Mouse (Mus musculus) gastrocnemius, postnatal 36 days (tissue): ENCODE data around the gene Dnttip2. TPM values are rescaled to one million over a fixed set of nuclear protein-coding genes. Genes with fewer than 3 reads are reported as not detected.
"Not testable (repeated sequence)": the region's sequence is repeated elsewhere in the genome, so short reads cannot be mapped to it uniquely, and the experiment has no call there.

Experiments
- DNase-seq, 2 experiments: peaks; one replicate each; pipeline ENCODE4 v3.0.0; 2022
- intact Hi-C: fragments of 180-260 bp; cut with DNase I; formaldehyde crosslinking; loops from one replicate; pipeline ENCODE4 v1.15.1; 2025
- total RNA-seq, 2 experiments: library from RNA; stranded (reverse); gene quantifications; 2 replicates each; pipeline ENCODE4 v1.2.3; 2021

Gene Dnttip2
- total RNA-seq, 2 experiments from 2014 or later: 18.9 to 27.1 TPM

GRCm38 (mm10) chr3:122287195-122287594, 13.0 kb downstream of the Dnttip2 start:
- intact Hi-C loops: no loop called here
- DNase-seq: no peak

- intact Hi-C loops: no loop called here
- no peak for DNase-seq
Measured at GRCm38 (mm10) chr3:122288613-122289195, 14.5 kb downstream of the Dnttip2 start.

- DNase-seq, intact Hi-C loops: not testable (repeated sequence)
Measured at GRCm38 (mm10) chr3:122289344-122289743, 15.2 kb downstream of the Dnttip2 start.

GRCm38 (mm10) chr3:122290696-122291095, 16.5 kb downstream of the Dnttip2 start:
- intact Hi-C loops: no loop called here
- DNase-seq: no peak

- intact Hi-C loops: loop anchor here (2.0 kb wide), 1 partner anchor 17 kb away; the partner anchor contains the start of gene Dnttip2
- no peak for DNase-seq
Measured at GRCm38 (mm10) chr3:122291828-122292227, 17.6 kb downstream of the Dnttip2 start.

GRCm38 (mm10) chr3:122292300-122293222, 18.4 kb downstream of the Dnttip2 start:
- peak; percentile 90 to 99 for DNase-seq
- intact Hi-C loops: loop anchor here (2.0 kb wide), 1 partner anchor 18 kb away; the partner anchor contains the start of gene Dnttip2

GRCm38 (mm10) chr3:122293223-122293953, 19.2 kb downstream of the Dnttip2 start:
- peak in 1 of 2 experiments; percentile 84 for DNase-seq
- intact Hi-C loops: loop anchor here (2.0 kb wide), 1 partner anchor 19 kb away; the partner anchor contains the start of gene Dnttip2

GRCm38 (mm10) chr3:122293954-122294850, 20.0 kb downstream of the Dnttip2 start, which contains the start of gene Bcar3:
Gene Bcar3 (plus strand): TSS chr3:122294136.
- peak; percentile 85 to 86 for DNase-seq
- intact Hi-C loops: loop anchor here (2.0 kb wide), 1 partner anchor 19 kb away; the partner anchor contains the start of gene Dnttip2

GRCm38 (mm10) chr3:122295511-122295910, 21.3 kb downstream of the Dnttip2 start:
- DNase-seq: peak in 1 of 2 experiments; percentile 31
- intact Hi-C loops: loop anchor here (5.0 kb wide), 1 partner anchor 342 kb away; no protein-coding TSS in a partner anchor

- intact Hi-C loops: loop anchor here (5.0 kb wide), 1 partner anchor 340 kb away; no protein-coding TSS in a partner anchor
- DNase-seq: peak in 1 of 2 experiments; percentile 19
Measured at GRCm38 (mm10) chr3:122296979-122297378, 22.8 kb downstream of the Dnttip2 start.

- intact Hi-C loops: loop anchor here (10.0 kb wide), 1 partner anchor 604 kb away; no protein-coding TSS in a partner anchor
- DNase-seq: no peak
Measured at GRCm38 (mm10) chr3:122300983-122301919, 27.1 kb downstream of the Dnttip2 start.

GRCm38 (mm10) chr3:122304560-122304959, 30.4 kb downstream of the Dnttip2 start:
- no peak for DNase-seq
- intact Hi-C loops: loop anchor here (10.0 kb wide), 1 partner anchor 600 kb away; no protein-coding TSS in a partner anchor

- DNase-seq: no peak
- intact Hi-C loops: loop anchor here (10.0 kb wide), 1 partner anchor 597 kb away; no protein-coding TSS in a partner anchor
Measured at GRCm38 (mm10) chr3:122307894-122308671, 33.9 kb downstream of the Dnttip2 start.

GRCm38 (mm10) chr3:122308981-122309380, 34.8 kb downstream of the Dnttip2 start:
- DNase-seq: no peak
- intact Hi-C loops: loop anchor here (10.0 kb wide), 1 partner anchor 596 kb away; no protein-coding TSS in a partner anchor

GRCm38 (mm10) chr3:122312078-122312477, 37.9 kb downstream of the Dnttip2 start:
- peak; percentile 77 to 87 for DNase-seq
- intact Hi-C loops: loop anchor here (1.0 to 5.0 kb wide), 2 partner anchors 70 to 154 kb away; no protein-coding TSS in a partner anchor

- DNase-seq: no peak
- intact Hi-C loops: loop anchor here (1.0 to 5.0 kb wide), 2 partner anchors 69 to 153 kb away; no protein-coding TSS in a partner anchor
Measured at GRCm38 (mm10) chr3:122312936-122313629, 38.9 kb downstream of the Dnttip2 start.
